Mouse (Mus musculus) liver, embryonic 14.5 days (tissue): ENCODE results near the gene Amotl2.

Experiments
- CTCF ChIP-seq: IDR thresholded peaks from 2 replicates; pipeline ENCODE4 v1.5.1; 2016; ENCODE audit warnings: antibody characterized with exemption, low read depth, control low read depth
- EP300 ChIP-seq: IDR thresholded peaks from 2 replicates; pipeline ENCODE4 v1.6.1; 2016; ENCODE audit warnings: antibody characterized with exemption, low read depth

DNA sequence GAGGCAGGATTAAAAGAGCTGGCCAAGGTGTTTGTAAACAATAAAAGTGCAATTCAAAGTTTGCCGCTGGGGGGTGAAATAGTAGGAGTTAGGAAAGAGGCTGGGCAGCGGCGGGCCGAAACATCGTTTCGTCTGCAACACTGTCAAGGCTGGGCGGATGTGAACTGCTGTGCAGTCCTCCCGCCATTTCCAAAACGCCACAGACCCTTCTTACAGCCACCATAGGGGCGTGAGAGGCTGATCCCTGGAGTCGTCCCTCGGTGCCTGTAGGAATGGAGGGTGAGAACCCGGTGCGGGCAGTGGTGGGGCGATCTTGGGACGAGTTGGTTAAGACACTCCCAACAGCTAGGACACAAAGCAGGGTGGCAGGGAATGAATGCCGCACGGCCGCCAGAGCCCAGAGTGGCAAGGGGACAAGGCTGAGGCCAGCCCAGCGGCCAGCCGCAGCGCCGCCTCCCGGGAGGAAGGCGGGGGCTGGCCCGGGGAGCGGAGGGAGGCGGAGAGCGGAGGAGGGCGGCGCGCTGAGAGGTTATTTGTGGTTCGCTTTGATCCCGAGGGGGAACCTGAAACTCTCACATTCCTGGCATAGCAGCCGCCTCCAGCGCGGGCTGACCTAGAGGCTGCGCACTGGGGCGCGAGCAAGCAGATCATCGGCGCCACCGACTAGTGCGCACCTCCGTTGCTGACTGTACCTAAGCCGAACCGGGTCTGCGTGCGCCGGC lies 853 bp downstream of the Amotl2 start:
- 0 out of 2 replicates have a peak, but pooled peaks have one; percentile 7 for TF ChIP-seq CTCF
- no peak for TF ChIP-seq EP300
